Mouse (Mus musculus) limb, embryonic 12.5 days (tissue): ENCODE measurements at regions not wholly inside any gene's neighbourhood (a gene's known extent, or its start where the extent isn't known, plus 50 kb on each side); places are given as distances from the start of the nearest gene placed in this dataset.

Experiments
- ATAC-seq: fragments of 200-750 bp; cut with Nextera tagmentation; 2 replicates; pipeline ENCODE4 v1.8.0; 2017; ENCODE audit warnings: low read depth, moderate TSS enrichment; ENCODE audit not compliant: insufficient number of reproducible peaks, insufficient read depth, low FRiP score, low TSS enrichment
- H3K27ac ChIP-seq: fragments of 300-500 bp; sonication (generic); 2 replicates; pipeline ENCODE4 v1.5.1; 2016; ENCODE audit warnings: mild to moderate bottlenecking, moderate library complexity
- H3K27me3 ChIP-seq: fragments of 300-500 bp; sonication (generic); 2 replicates; pipeline ENCODE4 v1.6.1; 2016; ENCODE audit warnings: mild to moderate bottlenecking, moderate library complexity
- H3K36me3 ChIP-seq: fragments of 300-500 bp; sonication (generic); 2 replicates; pipeline ENCODE4 v1.6.1; 2016; ENCODE audit warnings: mild to moderate bottlenecking, moderate library complexity
- H3K4me1 ChIP-seq: fragments of 300-500 bp; sonication (generic); replicated peaks from 2 replicates; pipeline ENCODE4 v1.6.1; 2016
- H3K4me2 ChIP-seq: fragments of 300-500 bp; sonication (generic); 2 replicates; pipeline ENCODE4 v1.6.1; 2016; ENCODE audit warnings: mild to moderate bottlenecking, moderate library complexity
- H3K4me3 ChIP-seq: fragments of 300-500 bp; sonication (generic); replicated peaks from 2 replicates; pipeline ENCODE4 v1.5.1; 2016; ENCODE audit warnings: mild to moderate bottlenecking
- H3K9ac ChIP-seq: fragments of 300-500 bp; sonication (generic); replicated peaks from 2 replicates; pipeline ENCODE4 v1.6.1; 2016; ENCODE audit warnings: mild to moderate bottlenecking, moderate library complexity
- H3K9me3 ChIP-seq: fragments of 300-500 bp; sonication (generic); 2 replicates; pipeline ENCODE4 v1.6.1; 2016; ENCODE audit warnings: mild to moderate bottlenecking, moderate library complexity
- WGBS: fragments of 180-500 bp; shearing (Covaris S2); methylation state at CpG from one replicate; pipeline ENCODE4 v1.1.7; 2016; 5-methylcytosine and 5-hydroxymethylcytosine counted together

- no peak overlapping the region for H3K4me3 ChIP-seq
- H3K36me3 ChIP-seq, result no peaks in the 10 kb centered on the region
- H3K27ac ChIP-seq, result no peak overlapping the region
- no peaks in the 10 kb centered on the region for H3K4me1 ChIP-seq
- no peak overlapping the region for H3K4me2 ChIP-seq
- no peaks in the 10 kb centered on the region for H3K27me3 ChIP-seq
- ATAC-seq, result no peak
- no peaks in the 10 kb centered on the region for H3K9me3 ChIP-seq
- no peak overlapping the region for H3K9ac ChIP-seq
- 86% methylated on average over 2 of the region's 2 CpGs for WGBS
Observed at GRCm38 (mm10) chr3:136993473-136993872, 323.5 kb downstream of the Ppp3ca start.

GRCm38 (mm10) chr3:136994361-136995083, 324.6 kb downstream of the Ppp3ca start:
- Histone ChIP-seq H3K4me1 (no peaks in the 10 kb centered on the region), H3K9ac (no peak overlapping the region), H3K36me3 (no peaks in the 10 kb centered on the region), H3K27ac (no peak overlapping the region), H3K27me3 (no peaks in the 10 kb centered on the region), H3K4me2 (no peak overlapping the region), H3K9me3 (no peaks in the 10 kb centered on the region), H3K4me3 (no peak overlapping the region)
- 87% methylated on average over 8 of the region's 8 CpGs for WGBS
- no peak for ATAC-seq

GRCm38 (mm10) chr3:136995611-136996335, 325.8 kb downstream of the Ppp3ca start:
- H3K27me3 ChIP-seq, result no peaks in the 10 kb centered on the region
- H3K27ac ChIP-seq, result no peak overlapping the region
- H3K9ac ChIP-seq, result no peak overlapping the region
- no peaks in the 10 kb centered on the region for H3K9me3 ChIP-seq
- H3K4me2 ChIP-seq, result no peak overlapping the region
- H3K36me3 ChIP-seq, result no peaks in the 10 kb centered on the region
- no peak for ATAC-seq
- no peaks in the 10 kb centered on the region for H3K4me1 ChIP-seq
- H3K4me3 ChIP-seq, result no peak overlapping the region
- WGBS, result 88% methylated on average over 3 of the region's 3 CpGs

DNA sequence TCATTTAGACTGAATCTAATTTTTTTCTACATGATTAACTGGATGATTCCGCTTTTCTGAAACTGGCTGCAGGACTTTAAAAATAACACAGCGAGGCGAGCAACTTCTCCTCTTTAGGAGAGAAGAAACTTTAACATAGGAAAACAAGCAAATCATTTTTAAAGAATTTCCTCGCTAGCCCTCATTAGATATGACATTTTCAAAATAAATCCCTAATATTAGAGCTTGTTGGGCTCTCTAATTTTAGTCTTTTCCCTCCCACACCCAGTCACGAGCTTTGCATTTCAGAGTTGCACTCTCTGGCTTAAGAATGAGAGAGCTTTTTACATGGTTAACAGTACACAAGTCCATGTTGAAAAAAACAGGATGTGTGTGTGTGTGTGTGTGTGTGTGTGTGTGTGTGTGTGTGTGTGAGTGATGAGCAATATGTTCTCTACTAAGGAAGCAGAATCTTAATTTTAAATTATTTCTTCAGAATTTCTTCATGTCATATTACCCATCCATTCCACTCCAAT, 326.5 kb downstream of the Ppp3ca start:
- H3K4me1 ChIP-seq, result no peaks in the 10 kb centered on the region
- WGBS, result 81% methylated on average over 5 of the region's 5 CpGs
- no peak overlapping the region for H3K4me2 ChIP-seq
- no peaks in the 10 kb centered on the region for H3K27me3 ChIP-seq
- no peak for ATAC-seq
- H3K36me3 ChIP-seq, result no peaks in the 10 kb centered on the region
- H3K4me3 ChIP-seq, result no peak overlapping the region
- no peak overlapping the region for H3K9ac ChIP-seq
- H3K27ac ChIP-seq, result no peak overlapping the region
- no peaks in the 10 kb centered on the region for H3K9me3 ChIP-seq

DNA sequence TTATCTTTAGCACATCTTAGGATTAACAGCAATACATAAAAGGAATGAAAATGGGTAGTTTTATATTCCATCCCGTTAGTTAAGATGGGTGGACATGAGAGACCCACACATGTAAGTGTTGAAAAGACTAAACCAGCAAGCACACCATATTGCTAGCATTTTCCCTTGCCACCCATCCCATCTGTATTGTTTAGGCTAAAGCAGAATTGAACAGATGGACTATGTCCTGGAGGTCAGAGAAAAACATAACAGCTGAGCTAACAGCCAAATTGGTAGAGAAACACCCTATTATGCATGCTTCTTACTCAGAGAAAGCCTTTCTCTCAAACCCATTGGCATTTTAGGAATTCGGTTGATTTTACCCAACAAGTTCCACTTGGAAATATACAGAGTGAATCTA, 329.3 kb upstream of the Emcn start:
- 79% methylated on average over 2 of the region's 2 CpGs for WGBS

DNA sequence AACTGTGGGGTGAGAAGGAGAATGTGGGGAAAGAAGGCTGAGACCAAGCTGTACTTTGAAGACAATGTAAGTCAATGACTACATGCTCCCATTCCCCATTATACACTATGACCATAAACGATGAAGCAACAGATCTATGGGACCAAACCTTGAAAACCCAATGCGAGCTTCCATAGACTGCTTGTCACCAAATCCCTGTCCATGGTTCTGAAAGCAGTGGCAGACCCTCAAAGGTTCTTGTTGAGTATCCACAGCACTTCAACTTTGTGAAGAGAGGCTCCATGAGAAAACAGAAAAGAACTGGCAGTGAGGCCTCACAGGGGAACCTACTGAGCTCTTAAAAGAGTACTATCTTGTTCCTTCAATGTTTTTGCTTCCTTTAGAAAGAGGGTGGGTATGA, 326.2 kb upstream of the Emcn start:
- Histone ChIP-seq H3K4me1 (no peaks in the 10 kb centered on the region), H3K4me2 (no peak overlapping the region), H3K27me3 (no peaks in the 10 kb centered on the region), H3K27ac (no peak overlapping the region), H3K4me3 (no peak overlapping the region), H3K9me3 (no peaks in the 10 kb centered on the region), H3K36me3 (no peaks in the 10 kb centered on the region), H3K9ac (no peak overlapping the region)
- 67% methylated on average over 2 of the region's 2 CpGs for WGBS
- ATAC-seq, result no peak

More for the DNA sequence above, 329.3 kb upstream of the Emcn start:
- H3K27me3 ChIP-seq, result no peaks in the 10 kb centered on the region
- no peaks in the 10 kb centered on the region for H3K36me3 ChIP-seq
- H3K9me3 ChIP-seq, result no peaks in the 10 kb centered on the region
- ATAC-seq, result no peak
- no peaks in the 10 kb centered on the region for H3K4me1 ChIP-seq
- no peak overlapping the region for H3K4me2 ChIP-seq
- H3K27ac ChIP-seq, result no peak overlapping the region
- no peak overlapping the region for H3K9ac ChIP-seq
- H3K4me3 ChIP-seq, result no peak overlapping the region

DNA sequence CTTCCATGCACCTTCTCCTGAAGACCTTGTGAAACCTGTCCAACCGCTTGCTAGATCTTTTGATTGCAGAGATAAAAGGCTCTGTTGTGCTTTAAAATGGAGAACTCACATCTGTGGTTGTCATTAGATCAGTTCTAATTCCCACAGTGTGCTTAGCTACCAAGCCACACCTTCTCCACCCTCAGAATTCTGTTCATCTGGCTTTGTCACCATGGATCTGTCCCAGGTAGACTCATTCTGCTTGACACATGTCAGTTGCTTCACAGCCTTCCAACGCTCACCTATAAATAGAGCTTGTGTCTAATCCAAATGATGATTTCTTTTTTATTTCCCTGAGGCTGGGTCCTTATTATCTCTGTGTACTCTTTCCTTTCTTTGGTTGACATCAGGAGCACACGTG, 325.7 kb upstream of the Emcn start:
- Histone ChIP-seq H3K4me2 (no peak overlapping the region), H3K4me3 (no peak overlapping the region), H3K9ac (no peak overlapping the region), H3K36me3 (no peaks in the 10 kb centered on the region), H3K27ac (no peak overlapping the region), H3K9me3 (no peaks in the 10 kb centered on the region), H3K4me1 (no peaks in the 10 kb centered on the region), H3K27me3 (no peaks in the 10 kb centered on the region)
- ATAC-seq, result no peak
- 90% methylated on average over 3 of the region's 3 CpGs for WGBS

DNA sequence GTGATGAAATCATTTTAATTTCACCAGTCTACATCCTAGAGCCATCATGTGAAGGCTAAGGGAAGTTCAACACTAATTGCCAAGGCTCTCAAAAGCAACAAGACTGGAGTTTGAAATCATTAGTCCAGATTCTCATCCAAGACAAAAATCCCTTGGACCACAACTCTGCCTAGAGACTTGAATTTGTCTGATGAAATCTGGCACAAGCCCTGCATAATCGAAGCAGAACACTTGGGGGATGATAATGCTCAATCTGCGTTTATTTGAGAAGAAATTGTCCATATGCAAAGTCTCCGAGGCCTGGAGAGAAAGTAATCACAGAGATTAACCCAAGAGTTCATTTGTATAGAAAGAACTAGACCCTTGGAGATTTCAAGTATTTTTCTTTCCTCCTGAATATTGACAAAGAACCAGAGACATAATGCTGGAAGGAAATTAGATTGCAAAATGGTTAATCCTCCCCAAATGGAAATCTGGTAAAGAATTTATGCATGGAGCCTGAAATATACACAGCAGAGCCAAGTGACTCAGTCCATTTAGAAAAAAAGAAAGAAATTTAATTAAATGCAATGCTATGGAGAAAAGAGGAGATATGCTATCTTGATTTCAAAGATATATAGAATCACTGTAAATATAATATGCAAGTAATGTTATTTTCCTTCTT, 320.8 kb upstream of the Emcn start:
- 77% methylated on average over 3 of the region's 3 CpGs for WGBS
- no peaks in the 10 kb centered on the region for H3K4me1 ChIP-seq

DNA sequence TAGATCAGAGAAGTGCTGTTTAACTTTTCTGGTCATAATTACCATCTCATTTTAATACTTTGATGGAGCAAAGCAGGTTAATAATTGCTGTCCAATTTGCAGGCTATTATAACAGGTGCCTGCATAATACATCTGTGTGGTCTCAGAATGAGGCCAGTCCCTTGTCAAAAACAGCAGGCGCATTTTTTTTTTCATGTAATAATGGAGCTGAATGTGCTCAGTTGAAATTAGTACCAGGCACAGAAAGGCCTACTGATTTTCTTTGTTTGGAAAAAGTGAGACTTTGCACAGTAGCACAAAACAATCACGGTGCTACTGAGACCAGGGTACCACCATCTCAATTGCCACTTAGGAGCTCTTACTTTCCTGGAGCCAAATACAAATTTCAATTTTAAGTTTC, 311.3 kb upstream of the Emcn start:
- H3K36me3 ChIP-seq, result no peaks in the 10 kb centered on the region
- H3K27me3 ChIP-seq, result no peaks in the 10 kb centered on the region; the same call in 1 of the 2 replicates
- no peak overlapping the region for H3K4me2 ChIP-seq
- no peak overlapping the region for H3K9ac ChIP-seq
- H3K4me1 ChIP-seq, result no peaks in the 10 kb centered on the region
- WGBS, result 80% methylated on average over 2 of the region's 2 CpGs
- no peak overlapping the region for H3K4me3 ChIP-seq
- no peak for ATAC-seq
- H3K9me3 ChIP-seq, result no peaks in the 10 kb centered on the region
- no peak overlapping the region for H3K27ac ChIP-seq

More for the DNA sequence above, 320.8 kb upstream of the Emcn start:
- no peak for ATAC-seq
- no peak overlapping the region for H3K9ac ChIP-seq
- no peak overlapping the region for H3K4me3 ChIP-seq
- no peaks in the 10 kb centered on the region; the same call in 1 of the 2 replicates for H3K27me3 ChIP-seq
- H3K27ac ChIP-seq, result no peak overlapping the region
- no peaks in the 10 kb centered on the region for H3K9me3 ChIP-seq
- H3K4me2 ChIP-seq, result no peak overlapping the region
- no peaks in the 10 kb centered on the region for H3K36me3 ChIP-seq

DNA sequence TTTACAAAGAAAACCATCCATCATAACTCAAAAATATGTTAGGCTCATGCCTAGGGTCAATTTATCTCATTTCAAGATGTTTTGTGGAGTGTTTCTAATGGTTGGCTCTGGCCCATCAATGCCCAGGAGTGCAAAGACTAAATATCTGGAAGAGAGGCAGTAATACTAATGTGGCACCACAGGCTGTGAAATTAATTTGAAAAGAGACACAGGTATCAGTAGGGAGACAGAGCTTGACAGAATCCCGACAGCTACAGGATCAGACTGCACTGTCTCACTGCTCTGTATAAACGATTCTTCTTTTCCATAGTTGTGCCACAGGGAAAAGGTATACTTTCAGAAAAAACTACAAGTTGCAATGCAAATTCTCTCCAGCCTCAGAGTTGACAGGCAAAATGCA, 308.1 kb upstream of the Emcn start:
- WGBS, result 90% methylated on average over 2 of the region's 2 CpGs
- H3K9me3 ChIP-seq, result no peaks in the 10 kb centered on the region
- H3K27me3 ChIP-seq, result no peaks in the 10 kb centered on the region
- ATAC-seq, result no peak
- H3K36me3 ChIP-seq, result no peaks in the 10 kb centered on the region
- no peaks in the 10 kb centered on the region for H3K4me1 ChIP-seq
- no peak overlapping the region for H3K27ac ChIP-seq
- H3K4me3 ChIP-seq, result no peak overlapping the region
- no peak overlapping the region for H3K4me2 ChIP-seq
- no peak overlapping the region for H3K9ac ChIP-seq

GRCm38 (mm10) chr3:137039638-137040037, 301.2 kb upstream of the Emcn start:
- H3K9ac ChIP-seq, result no peak overlapping the region
- no peaks in the 10 kb centered on the region for H3K36me3 ChIP-seq
- H3K4me3 ChIP-seq, result no peak overlapping the region
- H3K4me2 ChIP-seq, result no peak overlapping the region
- H3K9me3 ChIP-seq, result no peaks in the 10 kb centered on the region
- no peaks in the 10 kb centered on the region for H3K27me3 ChIP-seq
- no peak overlapping the region for H3K27ac ChIP-seq
- H3K4me1 ChIP-seq, result no peaks in the 10 kb centered on the region
- WGBS, result 86% methylated on average over 8 of the region's 8 CpGs
- ATAC-seq, result no peak
